Mouse (Mus musculus): ENCODE data around the gene Syce3.

DNA sequence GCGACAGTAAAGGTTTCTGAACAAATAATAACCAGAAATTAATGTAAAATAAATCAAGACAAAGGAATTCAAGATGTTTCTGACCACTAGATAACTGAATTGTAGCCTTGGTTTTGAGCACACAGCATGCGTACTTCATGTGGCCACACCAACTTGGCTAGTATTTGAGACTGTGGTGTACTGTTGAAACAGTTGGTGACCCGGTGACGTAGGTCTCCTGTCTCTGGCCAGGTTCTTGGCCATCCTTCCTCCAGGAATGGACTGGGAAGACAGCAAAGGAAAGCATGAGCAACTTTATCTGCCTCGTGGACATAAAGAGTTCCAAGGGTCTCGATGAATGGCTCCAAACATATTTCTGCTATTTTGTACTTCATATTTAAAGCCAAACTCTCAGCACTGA, 21.5 kb upstream of the Syce3 start:
- no peak for TF ChIP-seq CTCF (conservative IDR thresholded peaks at IDR 0.05; ENCODE audit: insufficient read depth, insufficient read length, low read depth, low read length)
- no peak for TF ChIP-seq POLR2A (IDR thresholded peaks at IDR 0.05; ENCODE audit: low read depth, low read length)
